Mouse (Mus musculus) E14TG2a.4 (cell line): ENCODE results near the gene Adcy10.

ENCODE experiments used
- H3K27me3 ChIP-seq: 2 replicates; pipeline ENCODE4 v1.6.1; 2014; ENCODE audit warnings: low read length, control low read depth; ENCODE audit not compliant: insufficient read depth
- H3K36me3 ChIP-seq: 2 replicates; pipeline ENCODE4 v1.6.1; 2014; ENCODE audit warnings: low read length, control low read depth; ENCODE audit not compliant: insufficient read depth
- H3K4me1 ChIP-seq: replicated peaks from 2 replicates; pipeline ENCODE4 v1.6.1; 2014; ENCODE audit warnings: low read depth, low read length, control low read depth
- H3K4me3 ChIP-seq: replicated peaks from 2 replicates; pipeline ENCODE4 v1.5.1; 2014; ENCODE audit warnings: mild to moderate bottlenecking, low read length
- H3K9me3 ChIP-seq: 2 replicates; pipeline ENCODE4 v1.6.1; 2014; ENCODE audit warnings: low read length, control low read depth
- CTCF ChIP-seq: conservative IDR thresholded peaks from 2 replicates; pipeline ENCODE4 v1.5.1; 2014; ENCODE audit warnings: low read length
- NANOG ChIP-seq: IDR thresholded peaks from 2 replicates; pipeline ENCODE4 v1.6.1; 2014; ENCODE audit warnings: borderline replicate concordance, low read length, mixed read lengths
- POU5F1 ChIP-seq: IDR thresholded peaks from 2 replicates; pipeline ENCODE4 v1.6.1; 2014; ENCODE audit warnings: low read length, borderline replicate concordance

Adcy10 gene

DNA sequence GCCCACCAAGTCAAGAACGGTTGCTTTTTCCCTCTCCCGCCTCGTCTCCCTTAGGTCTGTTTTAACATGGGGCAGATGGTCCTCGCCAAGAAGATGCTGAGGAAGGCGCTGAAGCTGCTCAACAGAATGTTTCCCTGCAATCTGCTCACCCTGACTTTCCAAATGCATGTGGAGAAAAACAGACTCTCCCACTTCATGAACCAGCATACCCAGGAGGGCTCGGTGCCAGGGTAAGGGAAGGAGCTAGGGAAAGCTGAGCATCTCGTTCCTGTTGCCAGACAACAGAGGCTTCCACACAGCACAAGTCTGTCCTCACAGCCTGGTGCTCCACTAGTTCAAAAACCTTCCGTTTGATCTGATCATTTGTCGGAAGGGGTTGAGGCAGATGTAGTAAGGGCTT lies 74.1 kb downstream of the Adcy10 start:
- Histone ChIP-seq H3K36me3 (no peaks in the 10 kb centered on the region), H3K4me1 (0 out of 2 replicates have a peak, but pooled peaks cover 3% of the 10 kb centered on the region), H3K4me3 (no peak overlapping the region), H3K27me3 (no peaks in the 10 kb centered on the region), H3K9me3 (no peaks in the 10 kb centered on the region)
- TF ChIP-seq NANOG (no peak), POU5F1 (no peak), CTCF (no peak)

- H3K4me1 ChIP-seq: 0 out of 2 replicates have a peak, but pooled peaks cover 3% of the 10 kb centered on the region
- no peaks in the 10 kb centered on the region for H3K27me3 ChIP-seq
- H3K36me3 ChIP-seq: no peaks in the 10 kb centered on the region
- TF ChIP-seq CTCF: no peak
- TF ChIP-seq NANOG: no peak
- no peak for TF ChIP-seq POU5F1
- no peak overlapping the region for H3K4me3 ChIP-seq
- H3K9me3 ChIP-seq: no peaks in the 10 kb centered on the region
Measured at GRCm38 (mm10) chr1:165565283-165565682, 80.3 kb downstream of the Adcy10 start.

DNA sequence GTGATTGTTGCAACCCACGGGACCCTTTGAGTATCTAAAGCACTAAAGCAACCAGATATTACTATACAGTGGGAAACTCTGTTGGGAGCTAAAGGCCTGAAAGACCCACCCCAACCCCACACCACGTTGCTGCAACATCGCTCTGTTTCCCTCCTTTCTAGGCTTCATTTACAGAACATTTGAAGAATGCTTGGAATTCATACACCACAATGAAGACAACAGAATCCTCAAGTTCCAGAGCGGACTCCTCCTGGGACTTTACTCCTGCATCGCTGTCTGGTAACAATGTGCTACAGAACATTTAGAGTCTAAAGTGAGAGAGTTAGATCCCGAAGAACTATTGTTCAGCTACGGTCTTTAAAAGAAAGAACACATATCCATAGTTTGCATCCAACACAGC lies 82.5 kb downstream of the Adcy10 start:
- H3K36me3 ChIP-seq: no peaks in the 10 kb centered on the region
- H3K9me3 ChIP-seq: no peaks in the 10 kb centered on the region
- H3K4me1 ChIP-seq: 0 out of 2 replicates have a peak, but pooled peaks cover 3% of the 10 kb centered on the region
- H3K27me3 ChIP-seq: no peaks in the 10 kb centered on the region
- TF ChIP-seq CTCF (no peak), POU5F1 (no peak), NANOG (no peak)
- H3K4me3 ChIP-seq: no peak overlapping the region

GRCm38 (mm10) chr1:165576005-165576404 lies 91.0 kb downstream of the Adcy10 start:
- H3K4me3 ChIP-seq: no peak overlapping the region
- peaks cover 5% of the 10 kb centered on the region for H3K9me3 ChIP-seq
- H3K27me3 ChIP-seq: peaks cover 4% of the 10 kb centered on the region; the same call in 1 of the 2 replicates
- TF ChIP-seq CTCF (no peak), POU5F1 (no peak), NANOG (no peak)
- peaks cover 12% of the 10 kb centered on the region for H3K4me1 ChIP-seq
- H3K36me3 ChIP-seq: no peaks in the 10 kb centered on the region

GRCm38 (mm10) chr1:165576459-165577112 lies 91.6 kb downstream of the Adcy10 start:
- no peak overlapping the region for H3K4me3 ChIP-seq
- H3K4me1 ChIP-seq: peaks cover 12% of the 10 kb centered on the region
- no peaks in the 10 kb centered on the region for H3K36me3 ChIP-seq
- H3K9me3 ChIP-seq: peaks cover 5% of the 10 kb centered on the region
- peaks cover 4% of the 10 kb centered on the region; the same call in 1 of the 2 replicates for H3K27me3 ChIP-seq
- TF ChIP-seq NANOG: no peak
- no peak for TF ChIP-seq CTCF
- no peak for TF ChIP-seq POU5F1

DNA sequence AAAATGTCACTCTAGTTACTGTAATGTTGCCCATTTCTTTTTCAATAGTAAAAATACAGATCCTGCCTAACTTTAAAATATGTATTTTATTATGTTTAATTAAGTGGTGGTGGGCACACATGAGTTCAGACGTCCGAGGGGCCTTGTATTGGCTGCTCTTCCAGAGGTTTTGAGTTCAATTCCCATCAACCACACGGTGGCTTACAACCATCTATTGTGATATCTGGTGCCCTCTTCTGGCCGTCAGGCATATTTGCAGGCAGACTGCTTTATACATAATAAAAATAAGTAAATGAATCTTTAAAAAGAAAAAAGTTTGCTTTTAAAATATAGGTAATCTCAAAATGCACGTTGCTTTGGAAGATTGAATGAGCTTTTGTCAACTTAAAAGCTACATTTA lies 94.3 kb downstream of the Adcy10 start:
- H3K36me3 ChIP-seq: no peaks in the 10 kb centered on the region
- peaks cover 5% of the 10 kb centered on the region for H3K9me3 ChIP-seq
- peaks cover 4% of the 10 kb centered on the region for H3K27me3 ChIP-seq
- H3K4me1 ChIP-seq: peaks cover 21% of the 10 kb centered on the region
- TF ChIP-seq CTCF (peak; percentile 57), NANOG (no peak)
- H3K4me3 ChIP-seq: no peak overlapping the region

DNA sequence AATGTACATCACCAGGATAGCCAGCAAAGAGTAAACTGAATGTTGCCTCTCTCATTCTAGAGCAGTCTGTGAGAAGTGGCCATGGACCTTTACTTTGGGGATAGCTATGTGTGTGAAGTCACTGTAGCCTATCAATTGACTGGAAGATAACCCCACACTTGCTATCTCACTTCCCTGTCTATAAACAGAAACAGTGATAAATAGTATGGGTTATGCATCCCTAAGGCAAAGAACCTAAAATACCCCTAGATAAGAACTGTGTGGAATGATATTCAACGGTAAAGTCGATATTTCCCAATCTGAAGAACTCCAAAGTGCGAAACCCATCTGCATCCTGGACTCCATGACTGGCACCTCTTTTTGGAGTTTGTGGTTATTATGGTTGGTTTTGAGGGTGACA lies 96.3 kb downstream of the Adcy10 start:
- peaks cover 23% of the 10 kb centered on the region for H3K4me1 ChIP-seq
- no peaks in the 10 kb centered on the region for H3K36me3 ChIP-seq
- TF ChIP-seq POU5F1 (no peak), CTCF (no peak), NANOG (no peak)
- H3K27me3 ChIP-seq: no peaks in the 10 kb centered on the region; the same call in 1 of the 2 replicates
- peaks cover 5% of the 10 kb centered on the region for H3K9me3 ChIP-seq
- no peak overlapping the region for H3K4me3 ChIP-seq

- H3K4me1 ChIP-seq: peaks cover 30% of the 10 kb centered on the region
- no peak for TF ChIP-seq NANOG
- peak; percentile 81 for TF ChIP-seq CTCF
- no peaks in the 10 kb centered on the region for H3K36me3 ChIP-seq
- no peaks in the 10 kb centered on the region; the same call in 1 of the 2 replicates for H3K27me3 ChIP-seq
- H3K9me3 ChIP-seq: peaks cover 5% of the 10 kb centered on the region
- no peak overlapping the region for H3K4me3 ChIP-seq
Measured at GRCm38 (mm10) chr1:165583529-165584184, 98.7 kb downstream of the Adcy10 start.
